Mouse (Mus musculus) ES-E14 (cell line): ENCODE measurements around the gene Cd300lf. TPM values are rescaled to one million over a fixed set of nuclear protein-coding genes. Genes with fewer than 3 reads are reported as not detected.
A peak's percentile ranks its signal among the peaks of the same experiment; 100 is the strongest.

Source experiments
- DNase-seq: peaks from one replicate; pipeline ENCODE4 v3.0.0-alpha.2; 2013; ENCODE audit warnings: low read depth, low spot score
- H3K27ac ChIP-seq: 2 replicates; pipeline ENCODE4 v1.5.1; 2012; ENCODE audit warnings: low read depth, mild to moderate bottlenecking, low read length, moderate library complexity, mixed read lengths; ENCODE audit not compliant: poor library complexity, insufficient read depth, severe bottlenecking
- H3K36me3 ChIP-seq: 2 replicates; pipeline ENCODE4 v1.6.1; 2012; ENCODE audit warnings: mild to moderate bottlenecking, low read length, moderate library complexity, mixed read lengths; ENCODE audit not compliant: control insufficient read depth, poor library complexity, insufficient read depth, severe bottlenecking
- H3K4me1 ChIP-seq, 2 experiments: fragments of 150-350 bp in 1 of 2; sonication (generic) in 1 of 2; 2 replicates each; pipeline ENCODE4 v1.6.1; 2012; ENCODE audit warnings: low read length in 2 of 2, mild to moderate bottlenecking in 1 of 2, mixed read lengths in 1 of 2; ENCODE audit not compliant: control insufficient read depth in 2 of 2, insufficient read depth in 2 of 2, poor library complexity in 1 of 2
- H3K4me3 ChIP-seq, 2 experiments: fragments of 150-350 bp in 1 of 2; sonication (generic) in 1 of 2; 2 replicates each; pipeline ENCODE4 v1.5.1; 2012; ENCODE audit warnings: low read length in 2 of 2, low read depth in 1 of 2, mild to moderate bottlenecking in 1 of 2, mixed read lengths in 1 of 2; ENCODE audit not compliant: insufficient read depth in 1 of 2, poor library complexity in 1 of 2, severe bottlenecking in 1 of 2
- H3K9ac ChIP-seq: 2 replicates; pipeline ENCODE4 v1.6.1; 2012; ENCODE audit warnings: low read depth, mild to moderate bottlenecking, low read length, mixed read lengths; ENCODE audit not compliant: poor library complexity, insufficient read depth, severe bottlenecking
- H3K9me3 ChIP-seq: fragments of 150-350 bp; sonication (generic); 2 replicates; pipeline ENCODE4 v1.6.1; 2012; ENCODE audit warnings: low read depth, mild to moderate bottlenecking, low read length; ENCODE audit not compliant: control insufficient read depth, insufficient read depth
- CHD2 ChIP-seq: IDR thresholded peaks from 2 replicates; pipeline ENCODE4 v1.6.1; 2014; ENCODE audit warnings: mild to moderate bottlenecking, low read depth, low read length, inconsistent platforms
- HCFC1 ChIP-seq: IDR thresholded peaks from 2 replicates; pipeline ENCODE4 v1.6.1; 2012; ENCODE audit warnings: low read length, inconsistent platforms, borderline replicate concordance; ENCODE audit not compliant: insufficient read depth
- MAFK ChIP-seq: IDR thresholded peaks from 2 replicates; pipeline ENCODE4 v1.6.1; 2014; ENCODE audit warnings: mild to moderate bottlenecking, low read depth, low read length, inconsistent platforms; ENCODE audit not compliant: insufficient read depth
- ZC3H11A ChIP-seq: IDR thresholded peaks from 2 replicates; pipeline ENCODE4 v1.6.1; 2012; ENCODE audit warnings: low read depth, mild to moderate bottlenecking, inconsistent platforms, low read length, borderline replicate concordance
- ZNF384 ChIP-seq: IDR thresholded peaks from 2 replicates; pipeline ENCODE4 v1.6.1; 2012; ENCODE audit warnings: low read depth, low read length, inconsistent platforms
- in situ Hi-C, 2 experiments: fragments of 600-800 bp; cut with MboI; formaldehyde crosslinking; loops; one replicate each; pipeline ENCODE4 v1.15.1; 2025; ENCODE audit warnings: low sequenced_read_pairs in 2 of 2, inconsistent platforms in 1 of 2; ENCODE audit not compliant: unreplicated experiment in 2 of 2
- total RNA-seq: library from RNA; depleted of rRNA; stranded (reverse); fragments of 300-350 nt; gene quantifications from 2 replicates; pipeline ENCODE4 v1.2.3, GENCODE M21; 2012

The Cd300lf gene
- total RNA-seq, 1 experiment = 0.40 TPM

DNA sequence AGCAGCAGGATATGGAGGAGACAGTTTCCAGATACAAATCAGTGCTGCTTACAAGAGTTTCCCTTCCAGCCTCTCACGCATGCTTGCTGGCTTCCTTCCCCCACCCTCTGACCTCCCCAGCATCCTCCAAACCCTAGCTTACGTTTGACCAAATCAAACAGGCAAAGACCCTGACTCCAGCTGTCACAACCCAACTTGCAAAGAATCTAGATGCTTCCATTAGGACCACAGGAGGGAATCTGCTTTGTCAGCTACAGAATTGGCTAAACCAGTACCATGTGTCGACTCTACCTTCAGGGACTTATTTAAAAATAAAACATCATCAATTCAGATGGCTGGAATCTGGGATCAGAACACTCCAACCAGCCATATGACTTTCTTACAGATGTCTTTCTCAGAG is 21.6 kb downstream of the Cd300lf start:
- H3K9ac ChIP-seq = no peak overlapping the region

DNA sequence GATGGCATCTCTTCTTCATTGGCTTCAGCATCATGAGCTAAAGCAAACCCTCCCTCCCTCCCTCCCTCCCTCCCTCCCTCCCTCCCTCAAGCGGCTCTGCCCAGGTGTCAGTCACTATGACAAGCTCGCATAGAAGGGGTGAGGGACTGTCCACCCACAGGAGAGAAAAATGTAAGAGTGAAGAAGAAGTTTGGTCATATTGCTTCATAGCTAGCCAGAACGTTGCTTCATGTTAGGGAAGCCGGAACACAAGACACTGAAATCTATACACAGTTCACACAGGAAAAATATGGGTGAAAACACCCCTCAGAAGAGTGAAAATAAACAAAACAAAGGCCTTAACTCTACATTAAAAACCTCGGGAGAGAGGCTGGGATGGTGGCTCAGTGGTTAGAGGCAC is 23.5 kb downstream of the Cd300lf start:
- no peak for DNase-seq
- H3K9me3 ChIP-seq = no peaks in the 10 kb centered on the region
- in situ Hi-C loops = no loop called here
- H3K27ac ChIP-seq = no peak overlapping the region
- H3K4me1 ChIP-seq = no peaks in the 10 kb centered on the region
- H3K4me3 ChIP-seq = no peak overlapping the region
- no peak overlapping the region for H3K9ac ChIP-seq
- H3K36me3 ChIP-seq = no peaks in the 10 kb centered on the region
- TF ChIP-seq ZNF384 (no peak), ZC3H11A (no peak), CHD2 (no peak), HCFC1 (no peak), MAFK (no peak)

More for the DNA sequence above, 21.6 kb downstream of the Cd300lf start:
- no peak overlapping the region for H3K4me3 ChIP-seq
- TF ChIP-seq MAFK (no peak), ZC3H11A (no peak), CHD2 (no peak), HCFC1 (no peak), ZNF384 (no peak)
- no peak for DNase-seq
- no peak overlapping the region for H3K27ac ChIP-seq
- H3K36me3 ChIP-seq = no peaks in the 10 kb centered on the region
- H3K9me3 ChIP-seq = no peaks in the 10 kb centered on the region
- in situ Hi-C loops = no loop called here
- H3K4me1 ChIP-seq = no peaks in the 10 kb centered on the region

DNA sequence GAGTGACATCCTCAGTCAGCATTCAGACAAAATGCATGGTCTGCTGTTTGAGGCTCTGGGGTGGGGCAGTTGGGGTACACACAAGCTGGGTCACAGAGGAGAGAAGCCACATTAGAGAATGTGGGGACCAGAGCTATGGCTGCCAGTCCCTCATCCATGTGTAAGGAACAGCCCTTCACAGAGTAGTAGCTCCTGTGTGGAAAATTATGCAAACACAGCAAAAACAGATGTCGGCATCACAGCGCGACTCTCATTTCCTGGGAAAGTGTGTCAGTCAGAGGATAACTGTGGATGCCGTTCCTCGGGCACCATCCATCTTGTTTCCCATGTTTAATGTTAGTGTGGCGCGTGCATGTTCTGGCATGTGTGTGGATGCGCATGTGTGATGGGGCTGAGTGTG is 25.6 kb downstream of the Cd300lf start:
- Histone ChIP-seq H3K4me1 (peaks cover 0 to 3% of the 10 kb centered on the region in 2 experiments; a peak in 3 of 4 replicates), H3K9ac (no peak overlapping the region), H3K36me3 (no peaks in the 10 kb centered on the region), H3K9me3 (no peaks in the 10 kb centered on the region), H3K27ac (no peak overlapping the region), H3K4me3 (no peak overlapping the region)
- no peak for DNase-seq
- in situ Hi-C loops = no loop called here
- TF ChIP-seq MAFK (peak; percentile 50; the same call in 1 of the 2 replicates), ZC3H11A (no peak)

DNA sequence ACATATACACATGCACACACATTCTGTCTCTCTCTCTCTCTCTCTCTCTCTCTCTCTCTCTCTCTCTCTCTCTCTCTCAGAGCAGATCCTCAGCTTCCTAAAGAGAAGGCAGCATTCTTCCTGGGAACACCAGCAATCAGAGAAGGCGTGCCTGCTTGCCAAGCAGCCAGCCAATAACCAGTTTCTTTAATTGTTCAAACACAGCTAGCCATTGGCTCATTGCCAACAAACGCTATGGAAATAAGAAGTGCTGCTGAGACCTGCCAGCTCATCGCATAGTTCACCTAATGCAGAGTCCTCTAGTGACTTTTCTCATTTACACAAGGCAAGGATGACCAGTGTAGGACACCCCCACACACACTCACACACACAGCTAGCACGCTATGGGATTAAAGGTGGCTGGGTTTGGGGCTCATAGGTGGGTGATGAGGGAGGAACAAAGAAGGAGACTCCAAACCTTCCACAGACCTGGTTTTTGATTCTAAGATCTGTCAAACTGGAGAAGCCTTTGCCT is 26.3 kb downstream of the Cd300lf start:
- Histone ChIP-seq H3K27ac (no peak overlapping the region), H3K36me3 (no peaks in the 10 kb centered on the region), H3K4me1 (peaks cover 0 to 3% of the 10 kb centered on the region in 2 experiments; a peak in 3 of 4 replicates), H3K9ac (no peak overlapping the region), H3K4me3 (no peak overlapping the region), H3K9me3 (no peaks in the 10 kb centered on the region)
- DNase-seq = no peak
- in situ Hi-C loops = no loop called here
- TF ChIP-seq ZNF384 (no peak), HCFC1 (no peak), MAFK (no peak), ZC3H11A (no peak), CHD2 (no peak)

DNA sequence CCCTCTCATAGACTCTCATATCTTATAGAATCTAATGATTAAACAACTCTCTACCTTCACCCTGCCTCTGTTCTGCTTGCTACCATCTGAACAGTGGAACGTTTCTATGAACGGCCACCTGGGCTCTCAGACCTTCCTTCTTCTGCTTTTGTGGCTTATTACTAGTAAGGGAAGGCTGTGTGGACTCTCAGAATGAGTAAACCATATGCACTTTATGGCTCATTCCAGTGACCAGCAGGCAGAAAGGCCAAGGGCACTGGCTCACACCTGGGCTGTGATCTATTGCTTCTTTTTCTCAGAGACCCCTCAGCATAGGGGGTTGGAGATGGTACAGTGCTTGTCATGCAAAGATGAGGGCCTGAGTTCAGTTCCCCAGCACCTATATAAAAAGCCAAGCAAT is 27.2 kb downstream of the Cd300lf start:
- Histone ChIP-seq H3K9me3 (no peaks in the 10 kb centered on the region), H3K4me1 (peaks cover under 1 to 3% of the 10 kb centered on the region in 2 experiments), H3K4me3 (no peak overlapping the region), H3K9ac (no peak overlapping the region), H3K27ac (no peak overlapping the region), H3K36me3 (no peaks in the 10 kb centered on the region)
- no peak for DNase-seq
- no peak for TF ChIP-seq ZNF384
- TF ChIP-seq CHD2 = no peak
- no peak for TF ChIP-seq ZC3H11A
- TF ChIP-seq HCFC1 = no peak
- no peak for TF ChIP-seq MAFK
- in situ Hi-C loops = no loop called here
